Mouse (Mus musculus): Measurements from ENCODE around the gene Wdr38.

GRCm38 (mm10) chr2:38950281-38950719, 47.0 kb upstream of the Wdr38 start:
- no peak for TF ChIP-seq CTCF (IDR thresholded peaks at IDR 0.05; ENCODE audit: extremely low read depth, insufficient read length, insufficient replicate concordance, low read depth, low read length)
- TF ChIP-seq POLR2A (IDR thresholded peaks at IDR 0.05; ENCODE audit: low read depth, low read length): no peak
